Comparison of ENCODE assay signal across 26 mouse cellular contexts in genomic region chr3:130944241-130944640, GRCm38 (mm10).
DNase-seq lines count a peak whose midpoint lies in the region; ATAC-seq lines count a peak whose summit lies in the region.
"Had no signal": no experiment of that assay in that cellular context is flagged by ENCODE, and none has a peak within 500 bp of the region (broad histone marks: within the 10 kb centered on the region; RNA-seq: fewer than 3 reads in every experiment).

No protein-coding gene starts in this region.

- H3K9ac ChIP-seq in heart, embryonic 12.5 days = no peak overlapping the region
- H3K9ac ChIP-seq in midbrain, embryonic 13.5 days (replicated peaks) = no peak overlapping the region
- no peak overlapping the region for H3K9ac ChIP-seq in midbrain, embryonic 14.5 days (replicated peaks; ENCODE audit: low read length)
- no peak overlapping the region for H3K9ac ChIP-seq in stomach, embryonic 16.5 days (ENCODE audit: low read length)
- H3K9ac ChIP-seq: embryonic facial prominence, embryonic 13.5 days; forebrain, embryonic 12.5 days; hindbrain, embryonic 13.5 days; liver, embryonic 14.5 days had no signal

- no peak for ATAC-seq in heart, embryonic 12.5 days (ENCODE audit: insufficient number of reproducible peaks, low FRiP score)
- ATAC-seq in midbrain, embryonic 13.5 days = no peak
- ATAC-seq in midbrain, embryonic 14.5 days (ENCODE audit: low FRiP score, low TSS enrichment) = no peak
- ATAC-seq in stomach, embryonic 16.5 days (ENCODE audit: insufficient read depth, low FRiP score) = no peak
- ATAC-seq: Patski had no signal

- DNase-seq in heart, adult 11 months = peak; percentile 46
- no peak for DNase-seq in midbrain, embryonic 14.5 days
- no peak for DNase-seq in limb, embryonic 10.5 days (ENCODE audit: low spot score)
- no peak for DNase-seq in frontal cortex, adult 2 months (ENCODE audit: extremely low spot score in 1 of 2, low spot score in 1 of 2)
- DNase-seq: adrenal gland, postnatal 10 days; cerebellum, adult 9-10 months; cerebellum, postnatal 36 days; embryo, embryonic 11 days; gastrocnemius, postnatal 14 days; heart, postnatal 36 days; kidney, adult 8-10 months; kidney, postnatal 4 days; left cerebral cortex, postnatal 4 days; liver; lung, adult 2 months; right cerebral cortex, postnatal 14 days had no signal

- 93% methylated on average over 6 of the region's 6 CpGs for WGBS in heart, embryonic 12.5 days
- WGBS in midbrain, embryonic 13.5 days = 88% methylated on average over 6 of the region's 6 CpGs
- 94% methylated on average over 6 of the region's 6 CpGs for WGBS in midbrain, embryonic 14.5 days
- 96% methylated on average over 6 of the region's 6 CpGs for WGBS in limb, embryonic 10.5 days
- WGBS in stomach, embryonic 16.5 days = 88% methylated on average over 6 of the region's 6 CpGs

- no peaks in the 10 kb centered on the region for H3K27me3 ChIP-seq in heart, embryonic 12.5 days (replicated peaks)
- H3K27me3 ChIP-seq in midbrain, embryonic 13.5 days = no peaks in the 10 kb centered on the region; the same call in 1 of the 2 replicates
- no peaks in the 10 kb centered on the region for H3K27me3 ChIP-seq in midbrain, embryonic 14.5 days (ENCODE audit: control insufficient read depth, insufficient read depth, low read length)
- no peaks in the 10 kb centered on the region; the same call in 1 of the 2 replicates for H3K27me3 ChIP-seq in limb, embryonic 10.5 days (ENCODE audit: low read depth, poor library complexity, severe bottlenecking)
- no peaks in the 10 kb centered on the region for H3K27me3 ChIP-seq in stomach, embryonic 16.5 days (ENCODE audit: control insufficient read depth, insufficient read depth, low read length)
- H3K27me3 ChIP-seq: embryonic facial prominence, embryonic 13.5 days; forebrain, embryonic 12.5 days; hindbrain, embryonic 13.5 days; Patski had no signal

- H3K4me2 ChIP-seq in heart, embryonic 12.5 days = no peak overlapping the region
- no peak overlapping the region for H3K4me2 ChIP-seq in midbrain, embryonic 13.5 days (replicated peaks)
- H3K4me2 ChIP-seq in midbrain, embryonic 14.5 days (ENCODE audit: low read length) = no peak overlapping the region
- no peak overlapping the region for H3K4me2 ChIP-seq in stomach, embryonic 16.5 days (ENCODE audit: low read depth, low read length)
- H3K4me2 ChIP-seq: embryonic facial prominence, embryonic 13.5 days; forebrain, embryonic 12.5 days; hindbrain, embryonic 13.5 days had no signal

- H3K9me3 ChIP-seq in heart, embryonic 12.5 days (replicated peaks) = no peaks in the 10 kb centered on the region
- H3K9me3 ChIP-seq in midbrain, embryonic 13.5 days = no peaks in the 10 kb centered on the region
- H3K9me3 ChIP-seq in midbrain, embryonic 14.5 days (ENCODE audit: control insufficient read depth, low read length) = no peaks in the 10 kb centered on the region
- no peaks in the 10 kb centered on the region for H3K9me3 ChIP-seq in limb, embryonic 10.5 days (replicated peaks)
- no peaks in the 10 kb centered on the region for H3K9me3 ChIP-seq in stomach, embryonic 16.5 days (replicated peaks; ENCODE audit: control insufficient read depth, low read length)
- H3K9me3 ChIP-seq: embryonic facial prominence, embryonic 13.5 days; forebrain, embryonic 12.5 days; heart, embryonic 10.5 days; hindbrain, embryonic 13.5 days had no signal

- no peaks in the 10 kb centered on the region for H3K36me3 ChIP-seq in heart, embryonic 12.5 days
- H3K36me3 ChIP-seq in midbrain, embryonic 13.5 days = no peaks in the 10 kb centered on the region
- H3K36me3 ChIP-seq in midbrain, embryonic 14.5 days (ENCODE audit: control insufficient read depth, insufficient read depth, low read length) = no peaks in the 10 kb centered on the region
- H3K36me3 ChIP-seq in limb, embryonic 10.5 days = no peaks in the 10 kb centered on the region
- no peaks in the 10 kb centered on the region for H3K36me3 ChIP-seq in stomach, embryonic 16.5 days (ENCODE audit: control insufficient read depth, insufficient read depth, low read length)
- H3K36me3 ChIP-seq: embryonic facial prominence, embryonic 13.5 days; forebrain, embryonic 12.5 days; heart, embryonic 10.5 days; hindbrain, embryonic 13.5 days had no signal

- peaks cover 8% of the 10 kb centered on the region; the same call in 1 of the 2 replicates for H3K4me1 ChIP-seq in heart, embryonic 12.5 days (replicated peaks)
- H3K4me1 ChIP-seq in midbrain, embryonic 13.5 days (replicated peaks) = peaks cover 27% of the 10 kb centered on the region
- H3K4me1 ChIP-seq in midbrain, embryonic 14.5 days (ENCODE audit: control insufficient read depth, insufficient read depth, low read length) = peaks cover 33% of the 10 kb centered on the region
- peaks cover 31% of the 10 kb centered on the region for H3K4me1 ChIP-seq in limb, embryonic 10.5 days
- H3K4me1 ChIP-seq in stomach, embryonic 16.5 days (ENCODE audit: control insufficient read depth, insufficient read depth, low read length) = peaks cover 7% of the 10 kb centered on the region; the same call in 1 of the 2 replicates

- H3K4me3 ChIP-seq in heart, embryonic 12.5 days = no peak overlapping the region
- no peak overlapping the region for H3K4me3 ChIP-seq in midbrain, embryonic 13.5 days (replicated peaks)
- H3K4me3 ChIP-seq in midbrain, embryonic 14.5 days (replicated peaks; ENCODE audit: low read depth, low read length) = no peak overlapping the region
- no peak overlapping the region for H3K4me3 ChIP-seq in limb, embryonic 10.5 days
- H3K4me3 ChIP-seq in stomach, embryonic 16.5 days (replicated peaks; ENCODE audit: low read length) = no peak overlapping the region
- H3K4me3 ChIP-seq: embryonic facial prominence, embryonic 13.5 days; erythroblast, embryonic 14.5 days; forebrain, embryonic 12.5 days; heart, embryonic 10.5 days; hindbrain, embryonic 13.5 days had no signal

- no peak overlapping the region for H3K27ac ChIP-seq in heart, embryonic 12.5 days (ENCODE audit: poor library complexity, severe bottlenecking)
- 0 out of 2 replicates have a peak overlapping the region, but pooled peaks have one; percentile 14 for H3K27ac ChIP-seq in midbrain, embryonic 13.5 days
- no peak overlapping the region for H3K27ac ChIP-seq in midbrain, embryonic 14.5 days (replicated peaks; ENCODE audit: low read depth, low read length)
- H3K27ac ChIP-seq in limb, embryonic 10.5 days = 0 out of 2 replicates have a peak overlapping the region, but pooled peaks have one; percentile 15
- H3K27ac ChIP-seq in stomach, embryonic 16.5 days (ENCODE audit: low read length) = peak overlapping the region; percentile 5; the same call in 1 of the 2 replicates
- H3K27ac ChIP-seq: embryonic facial prominence, embryonic 13.5 days; forebrain, embryonic 12.5 days; heart, embryonic 10.5 days; hindbrain, embryonic 13.5 days; liver, embryonic 14.5 days had no signal

Comparison
In these comparisons a context has a peak if more than half of its experiments do, and no peak if none do; other contexts are left out.
1. H3K27ac ChIP-seq: peak in midbrain, embryonic 13.5 days (single experiment), limb, embryonic 10.5 days (single experiment) and stomach, embryonic 16.5 days (single experiment); none in heart, embryonic 12.5 days (single experiment) and midbrain, embryonic 14.5 days (single experiment).